Mouse (Mus musculus): ENCODE results near the gene Srbd1. TPM values are rescaled to one million over a fixed set of nuclear protein-coding genes. Genes with fewer than 3 reads are reported as not detected.

Gene Srbd1
- total RNA-seq, 2 experiments from 2014 or later: 15.3 to 16.9 TPM

DNA sequence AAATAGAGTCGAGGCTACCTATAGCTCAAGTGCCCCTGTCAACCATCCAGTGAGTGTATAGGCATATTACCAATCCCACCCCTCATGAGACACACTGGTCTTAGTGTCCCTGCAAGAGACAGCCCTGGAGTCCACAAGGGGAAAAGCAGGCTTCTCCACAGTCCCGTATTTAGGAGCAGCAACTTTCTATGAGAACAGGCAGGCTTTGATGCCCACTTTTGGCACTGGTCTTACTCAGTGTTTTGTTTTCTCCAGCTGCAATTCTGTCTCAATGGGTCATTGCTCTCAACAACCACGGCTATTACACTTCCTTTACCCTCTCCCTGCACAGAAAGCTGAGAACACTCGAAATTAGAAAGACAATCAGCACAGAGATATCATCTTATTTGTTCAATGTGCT is 157.4 kb downstream of the Srbd1 start:
- no peak for DNase-seq (ENCODE audit: low spot score in 2 of 2)

GRCm38 (mm10) chr17:85986624-85987023 is 158.4 kb downstream of the Srbd1 start:
- DNase-seq (ENCODE audit: low spot score in 2 of 2): no peak

- DNase-seq (ENCODE audit: low spot score in 2 of 2): no peak
Measured at GRCm38 (mm10) chr17:85986181-85986580, 158.8 kb downstream of the Srbd1 start.

DNA sequence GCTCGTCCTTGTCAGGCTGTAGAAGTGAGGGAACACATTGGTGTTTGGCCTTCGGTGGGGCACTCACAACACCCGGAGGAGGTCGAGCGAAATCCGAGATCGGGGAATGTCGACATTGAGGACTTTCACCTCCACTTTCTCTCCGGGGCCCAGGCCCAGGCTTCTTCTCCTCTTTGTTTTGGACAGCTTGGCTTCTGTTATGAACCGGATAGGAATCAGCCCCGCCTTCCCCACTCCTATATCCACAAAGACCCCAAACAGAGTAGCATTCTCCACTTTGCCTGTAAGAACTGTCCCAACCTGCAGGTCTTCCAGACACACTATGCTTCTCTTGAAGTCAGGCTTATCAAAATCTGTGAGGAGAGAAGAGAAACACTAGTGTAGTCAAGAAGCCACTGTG is 159.8 kb downstream of the Srbd1 start:
- no peak for DNase-seq (ENCODE audit: low spot score in 2 of 2)

DNA sequence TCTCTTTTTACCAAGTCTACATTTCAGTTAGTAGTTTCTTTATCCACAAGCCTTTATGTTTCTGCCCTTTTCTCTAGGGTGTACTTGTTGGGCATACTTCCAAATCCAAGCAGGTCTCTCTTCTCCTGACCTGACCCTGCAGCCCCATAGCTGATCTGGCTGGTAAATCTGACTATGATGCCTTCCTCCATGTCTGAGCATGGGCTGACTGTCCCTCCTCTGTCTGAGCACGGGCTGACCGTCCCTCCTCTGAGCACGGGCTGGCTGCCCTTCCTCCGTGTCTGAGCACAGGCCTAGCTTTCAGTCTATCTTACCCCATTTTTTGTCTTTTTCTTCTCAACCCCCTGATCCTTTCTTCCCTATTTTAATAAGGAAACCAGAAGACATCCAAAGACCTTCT is 162.7 kb downstream of the Srbd1 start:
- DNase-seq (ENCODE audit: low spot score in 2 of 2): no peak

DNA sequence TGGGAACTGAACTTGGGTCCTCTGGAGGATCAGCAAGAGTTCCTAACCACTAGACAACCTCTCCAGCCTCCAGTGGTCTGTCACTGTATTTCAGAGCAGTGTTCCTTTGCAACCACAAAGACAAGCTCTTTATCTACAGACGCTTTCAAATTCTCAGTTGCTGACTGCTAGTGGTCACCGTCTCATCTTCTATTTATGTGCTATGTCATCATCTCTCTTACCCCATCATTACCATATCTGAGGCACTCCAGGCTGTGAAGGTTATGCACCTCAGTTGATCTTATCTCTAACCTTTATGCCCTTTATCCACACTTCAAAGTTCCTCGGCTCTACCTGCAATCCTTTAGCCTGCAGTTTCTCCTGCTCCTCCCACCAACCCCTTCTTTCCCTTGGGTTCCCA is 163.1 kb downstream of the Srbd1 start:
- no peak for DNase-seq (ENCODE audit: low spot score in 2 of 2)

GRCm38 (mm10) chr17:85978876-85979275 is 166.1 kb downstream of the Srbd1 start:
- DNase-seq (ENCODE audit: low spot score in 2 of 2): no peak

DNA sequence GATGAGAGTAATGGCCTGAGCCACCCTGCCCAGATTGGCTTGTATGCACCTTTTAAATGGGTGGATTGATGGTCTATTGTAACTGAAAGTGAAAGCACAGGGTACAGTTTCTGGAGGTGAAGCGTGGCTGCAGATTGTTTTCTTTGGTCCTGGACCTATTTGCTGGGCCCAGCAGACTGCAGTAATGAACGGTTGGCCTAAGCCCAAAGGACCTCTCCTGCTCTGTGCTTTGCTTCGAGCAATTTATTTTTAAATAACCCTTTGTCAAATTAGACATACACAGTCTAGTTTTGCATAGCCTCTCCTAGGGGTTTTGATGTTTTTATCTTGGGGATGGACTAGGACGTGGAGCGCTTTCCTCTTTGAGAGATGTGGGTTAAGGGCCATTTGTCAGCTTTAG is 169.9 kb downstream of the Srbd1 start:
- no peak for DNase-seq (ENCODE audit: low spot score in 2 of 2)

DNA sequence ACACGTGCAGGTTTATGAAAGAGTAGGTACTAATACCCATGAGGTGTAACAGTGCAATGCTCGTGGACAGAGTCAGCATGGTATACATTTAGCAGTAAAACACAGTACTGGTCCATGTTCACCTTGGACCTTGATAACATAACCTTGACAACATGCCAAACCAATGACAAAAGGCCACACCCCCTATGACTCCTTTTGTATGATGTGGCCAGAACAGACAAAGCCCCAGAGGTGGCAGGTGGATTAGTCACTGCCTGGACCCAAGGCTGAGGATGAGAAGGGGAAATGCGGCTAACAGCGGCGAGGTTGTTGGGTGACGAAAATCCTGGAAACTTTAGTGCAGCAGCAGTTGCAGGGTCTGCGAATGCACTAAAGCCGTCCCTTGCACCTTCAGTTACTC is 170.4 kb downstream of the Srbd1 start:
- DNase-seq (ENCODE audit: low spot score in 2 of 2): peak in 1 of 2 experiments; percentile 3

DNA sequence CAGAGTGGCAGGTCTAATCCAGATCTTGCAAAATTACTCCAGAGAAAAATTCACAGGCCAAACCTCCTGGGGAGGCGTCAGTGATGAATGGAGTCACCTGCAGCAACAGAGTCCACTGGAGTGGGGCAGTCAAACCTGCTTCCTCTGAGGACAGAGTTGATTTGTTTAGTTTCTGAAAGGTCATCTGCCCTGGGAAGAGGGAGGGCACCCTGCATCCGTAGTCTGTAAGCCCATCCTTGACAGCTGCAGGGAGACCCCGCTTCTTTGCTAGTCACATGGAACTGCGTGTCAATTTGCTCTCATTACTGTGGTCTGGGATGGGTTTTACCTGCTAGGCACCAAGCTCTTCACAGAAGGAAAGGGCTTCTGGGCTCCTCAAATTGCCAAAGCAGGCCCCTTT is 173.9 kb downstream of the Srbd1 start:
- DNase-seq (ENCODE audit: low spot score in 2 of 2): no peak

GRCm38 (mm10) chr17:85961653-85962052 is 183.3 kb downstream of the Srbd1 start:
- no peak for DNase-seq (ENCODE audit: low spot score in 2 of 2)

DNA sequence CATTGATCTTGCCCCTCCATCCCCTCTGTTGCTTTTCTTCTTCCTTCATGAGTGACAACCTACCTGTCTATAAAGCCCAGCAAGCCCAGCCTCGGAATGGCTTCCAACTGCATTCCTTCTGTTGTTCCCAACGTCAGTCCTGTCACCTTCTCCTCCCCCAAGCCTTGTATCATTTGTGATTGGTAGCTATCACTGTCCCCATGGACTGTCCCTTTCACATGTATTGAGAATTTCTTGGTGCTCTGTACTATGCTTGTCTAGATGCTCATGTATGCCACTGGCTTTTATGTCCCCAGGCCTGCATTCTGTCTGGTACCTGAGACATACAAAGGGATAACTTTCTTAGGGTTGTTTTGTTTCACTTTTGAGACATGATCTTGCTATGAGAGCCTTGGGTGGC is 193.2 kb downstream of the Srbd1 start:
- no peak for DNase-seq (ENCODE audit: low spot score in 2 of 2)

DNA sequence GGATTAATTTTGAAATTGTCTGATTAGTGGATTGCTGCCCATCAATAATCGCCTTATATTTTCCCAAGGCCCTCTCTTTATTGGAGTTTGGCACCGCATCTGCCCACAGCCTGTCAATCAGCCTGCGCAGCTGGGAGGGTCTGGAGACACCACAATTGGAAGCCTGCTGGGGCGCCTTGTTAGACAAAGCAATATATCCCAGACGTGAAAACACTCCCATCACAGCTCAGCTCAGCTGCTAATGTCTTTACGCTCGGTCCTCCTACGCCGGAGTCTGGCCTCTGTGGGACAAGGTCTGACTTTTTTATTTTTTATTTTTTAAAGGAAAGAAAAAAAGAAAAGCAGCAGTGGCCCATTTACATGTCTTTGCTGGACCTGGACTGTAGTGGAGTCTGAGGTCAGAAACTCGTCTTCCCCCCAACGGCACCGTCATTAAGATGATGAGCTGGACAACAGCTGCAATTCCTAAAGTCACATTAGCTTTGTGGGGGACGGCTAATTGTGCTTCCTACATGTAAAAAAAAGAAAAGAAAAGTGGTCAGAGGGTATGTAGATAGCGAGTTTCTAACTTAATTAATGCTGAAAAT is 195.0 kb downstream of the Srbd1 start:
- DNase-seq (ENCODE audit: low spot score in 2 of 2): no peak

GRCm38 (mm10) chr17:85948911-85949909 is 195.8 kb downstream of the Srbd1 start:
- no peak for DNase-seq (ENCODE audit: low spot score in 2 of 2)

GRCm38 (mm10) chr17:85944726-85945125 is 200.2 kb downstream of the Srbd1 start:
- DNase-seq (ENCODE audit: low spot score in 2 of 2): no peak

GRCm38 (mm10) chr17:85943994-85944640 is 200.9 kb downstream of the Srbd1 start:
- DNase-seq (ENCODE audit: low spot score in 2 of 2): no peak

DNA sequence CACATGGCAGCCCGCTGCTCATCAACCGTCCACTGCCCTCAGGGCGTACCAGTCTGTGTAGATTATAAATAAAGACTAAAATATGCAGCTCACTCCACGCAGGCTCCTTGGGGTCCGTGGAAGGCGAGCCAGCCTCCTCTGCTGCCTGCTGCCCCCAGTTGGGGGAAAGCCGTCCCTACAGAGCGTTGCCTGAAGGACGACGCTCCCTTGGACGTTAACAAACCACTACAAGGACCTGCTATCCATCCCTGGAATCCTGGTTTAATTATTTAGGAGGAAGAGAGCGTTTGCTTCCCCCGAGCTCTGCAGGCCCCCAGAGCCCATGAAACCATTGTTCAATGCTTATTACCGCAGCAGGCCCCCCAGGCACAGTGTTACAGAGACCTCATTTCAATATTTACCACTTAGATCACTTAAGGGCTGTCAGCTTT is 201.4 kb downstream of the Srbd1 start:
- DNase-seq (ENCODE audit: low spot score in 2 of 2): no peak

DNA sequence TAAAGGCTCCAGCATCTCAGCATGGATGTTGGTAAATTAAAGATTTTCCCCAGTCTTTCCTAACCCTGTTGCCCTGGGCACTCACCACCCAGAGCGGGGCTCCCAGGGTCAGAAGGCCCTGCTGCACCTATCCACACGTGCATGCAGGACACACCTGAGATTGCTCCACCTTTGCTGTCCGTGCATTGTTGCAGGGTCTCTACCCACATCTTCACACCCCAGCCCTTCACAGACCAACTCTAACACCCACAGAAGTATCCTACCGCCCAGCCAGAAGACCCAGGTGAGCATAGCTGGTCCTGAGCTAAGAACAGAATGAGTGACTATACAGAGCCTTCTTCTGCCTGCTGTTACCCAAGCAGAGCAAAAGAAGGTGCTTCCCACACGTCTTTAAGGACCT is 201.9 kb downstream of the Srbd1 start:
- DNase-seq (ENCODE audit: low spot score in 2 of 2): no peak

DNA sequence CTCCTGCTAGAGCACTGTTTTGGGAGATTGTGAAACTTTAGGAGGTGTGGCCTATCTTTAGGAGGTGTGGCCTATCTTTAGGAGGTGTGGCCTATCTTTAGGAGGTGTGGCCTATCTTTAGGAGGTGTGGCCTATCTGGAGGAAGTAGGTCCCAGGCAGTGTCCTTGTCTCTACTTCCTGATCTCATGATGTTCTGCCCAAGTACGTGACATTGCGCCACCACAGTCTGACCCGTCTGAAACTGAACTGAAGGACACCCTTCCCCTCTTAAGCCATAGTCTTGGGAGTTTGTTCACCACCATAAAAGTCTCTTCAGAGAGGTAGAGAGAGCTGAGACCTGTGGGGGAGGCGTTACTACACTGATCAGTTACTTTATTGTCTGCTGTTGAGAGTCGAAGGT is 202.9 kb downstream of the Srbd1 start:
- no peak for DNase-seq (ENCODE audit: low spot score in 2 of 2)

- no peak for DNase-seq (ENCODE audit: low spot score in 2 of 2)
Measured at GRCm38 (mm10) chr17:85941141-85941738, 203.7 kb downstream of the Srbd1 start.

- DNase-seq (ENCODE audit: low spot score in 2 of 2): no peak
Measured at GRCm38 (mm10) chr17:85937131-85937530, 207.8 kb downstream of the Srbd1 start.

DNA sequence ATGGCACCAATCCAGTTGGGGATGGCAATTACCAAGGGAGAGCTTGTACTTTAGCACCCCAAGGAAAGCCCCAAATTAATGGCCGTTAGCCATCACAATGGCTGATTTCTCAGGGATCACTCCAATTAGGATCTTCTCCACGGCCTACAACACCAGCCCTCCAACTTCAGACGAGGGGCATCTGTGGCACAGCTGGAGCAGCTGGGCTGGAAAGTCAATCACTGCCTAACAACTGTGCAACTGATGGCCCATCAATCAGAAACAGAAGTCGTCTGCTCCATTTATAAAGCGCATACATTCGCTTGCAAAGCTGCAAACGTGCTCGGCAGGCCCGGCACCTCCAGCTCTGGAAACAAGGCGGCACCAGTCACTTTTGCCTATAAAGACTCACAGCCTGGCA is 209.7 kb downstream of the Srbd1 start:
- DNase-seq (ENCODE audit: low spot score in 2 of 2): no peak

Measured in adrenal gland, adult 18-20 months (tissue).